Mouse (Mus musculus) cerebellum, postnatal 14 days (tissue): ENCODE results near the gene Pnliprp1.

ENCODE experiments used
- DNase-seq, 2 experiments: peaks; one replicate each; pipeline ENCODE4 v3.0.0; 2021; ENCODE audit warnings: mixed read lengths in 2 of 2

The Pnliprp1 gene

GRCm38 (mm10) chr19:58728445-58729031 is at the start of gene Pnliprp1:
Pnliprp1 (plus strand) TSS chr19:58728887.
- DNase-seq: peak in 1 of 2 experiments; percentile 5

GRCm38 (mm10) chr19:58688933-58689332 is 39.8 kb upstream of the Pnliprp1 start:
- DNase-seq: no peak

GRCm38 (mm10) chr19:58695314-58695713 is 33.4 kb upstream of the Pnliprp1 start:
- DNase-seq: no peak

DNA sequence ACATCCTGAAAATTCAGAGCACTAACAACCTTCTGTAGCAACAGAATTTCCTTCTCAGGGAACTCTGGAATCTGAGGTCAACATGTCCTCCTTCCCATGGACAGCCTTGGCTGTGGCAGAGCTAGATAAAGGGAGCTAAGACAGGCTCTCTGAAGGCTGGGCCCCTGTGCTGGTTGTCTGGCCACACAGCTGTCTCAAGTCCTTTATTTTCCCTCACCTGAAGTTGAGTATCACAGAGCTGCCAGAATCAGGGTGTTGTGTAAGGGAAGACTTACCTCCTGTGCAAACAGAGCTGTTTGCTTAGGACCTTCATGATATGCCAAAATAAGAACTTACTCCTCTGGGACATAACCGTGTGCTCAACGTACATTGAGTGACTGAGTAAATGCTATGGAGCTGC is 32.5 kb upstream of the Pnliprp1 start:
- DNase-seq: no peak

DNA sequence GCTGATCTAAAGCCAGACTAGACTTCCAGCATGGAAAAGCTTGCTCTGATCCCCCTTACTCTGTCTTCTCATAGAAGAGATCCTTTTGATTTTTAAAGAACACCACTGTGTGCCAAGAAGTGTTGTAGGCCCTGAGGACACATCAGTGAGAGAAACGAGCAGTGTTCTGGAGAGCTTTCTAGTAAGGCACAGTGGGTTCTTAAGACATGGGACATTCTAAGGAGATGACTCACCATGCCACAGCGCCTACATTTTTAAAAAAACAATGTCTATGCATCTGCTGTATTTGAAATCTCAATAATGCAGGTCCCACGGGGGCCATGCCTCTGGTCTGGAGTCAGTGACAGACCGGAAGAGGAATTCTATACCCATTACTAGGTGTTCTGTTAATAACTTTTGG is 24.1 kb upstream of the Pnliprp1 start:
- DNase-seq: no peak

DNA sequence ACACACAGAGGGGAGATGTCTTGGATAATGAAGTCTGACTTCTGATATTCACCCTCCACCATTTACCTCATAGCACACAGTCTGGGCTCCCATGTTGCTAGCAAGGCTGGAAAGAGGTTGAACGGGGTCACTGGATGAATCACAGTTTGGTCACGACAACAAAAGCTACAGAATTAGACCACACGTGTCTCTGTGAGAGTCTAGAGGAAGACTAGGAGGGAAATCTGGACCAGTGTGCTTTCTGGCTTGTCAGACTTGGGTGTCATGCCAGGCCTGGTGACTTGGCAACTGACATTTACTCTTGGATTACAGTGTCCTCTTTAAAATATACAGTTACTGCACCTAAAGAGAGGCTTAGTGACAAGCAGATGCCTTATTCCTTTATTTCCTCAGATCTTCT is 20.1 kb upstream of the Pnliprp1 start:
- DNase-seq: no peak

DNA sequence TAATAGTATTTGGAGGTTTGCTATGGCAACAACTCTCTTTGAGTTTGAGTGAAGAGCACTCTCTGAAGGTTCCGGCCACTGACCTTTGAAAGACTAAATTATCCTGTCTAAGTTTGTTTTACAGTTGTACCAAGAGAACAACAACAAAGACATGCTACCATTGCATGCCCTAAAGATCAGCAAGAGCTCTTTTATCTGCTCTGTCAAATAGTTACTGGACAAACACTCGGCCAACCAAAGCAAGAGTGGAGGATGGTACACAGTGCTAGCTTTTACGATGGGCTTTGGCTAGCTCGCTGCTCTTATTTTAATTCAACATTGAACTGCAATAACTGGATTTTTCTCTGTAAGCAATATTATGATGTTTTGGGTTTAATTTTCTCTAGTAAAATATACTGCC is 10.8 kb upstream of the Pnliprp1 start:
- no peak for DNase-seq

DNA sequence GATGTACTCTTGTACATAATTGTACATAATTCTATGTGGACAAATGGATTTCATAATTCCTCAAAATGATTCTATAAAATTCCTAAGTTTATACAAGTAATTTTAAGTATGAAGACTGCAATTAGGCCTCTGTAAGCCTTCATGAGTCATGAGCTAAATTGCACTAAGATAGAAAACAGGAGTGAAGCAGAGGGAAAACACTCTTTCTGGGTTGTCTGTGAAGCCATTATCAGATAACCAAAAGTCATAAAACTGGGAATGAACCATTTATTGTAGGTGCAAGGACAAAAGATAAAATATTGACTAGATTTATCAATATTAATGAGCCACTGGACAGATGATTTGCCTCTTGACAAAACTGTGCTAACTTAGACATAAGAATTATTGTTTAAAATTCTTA is 8.2 kb upstream of the Pnliprp1 start:
- DNase-seq: no peak

- DNase-seq: no peak
These were observed 2.1 kb upstream of the Pnliprp1 start for GRCm38 (mm10) chr19:58726551-58726950.

- DNase-seq: no peak
These were observed 931 bp upstream of the Pnliprp1 start for GRCm38 (mm10) chr19:58727756-58728155.

DNA sequence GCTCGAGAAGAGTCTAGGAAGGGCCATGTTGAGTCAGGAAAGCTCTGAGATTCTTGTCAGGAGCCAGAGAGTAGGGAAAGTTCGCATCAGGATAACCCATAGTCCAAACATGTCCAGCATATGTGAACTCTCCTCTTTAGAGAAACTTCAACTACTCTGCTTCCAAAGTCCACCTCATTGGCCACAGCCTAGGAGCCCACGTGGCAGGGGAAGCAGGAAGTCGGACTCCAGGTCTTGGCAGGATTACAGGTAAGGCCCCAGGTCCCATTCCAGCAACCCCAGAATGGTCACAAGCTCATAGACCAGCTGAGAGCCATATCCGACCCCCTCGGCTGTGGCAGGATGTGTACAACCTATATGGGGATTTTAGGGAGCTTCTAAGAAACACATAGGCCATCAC is 4.5 kb downstream of the Pnliprp1 start:
- no peak for DNase-seq

DNA sequence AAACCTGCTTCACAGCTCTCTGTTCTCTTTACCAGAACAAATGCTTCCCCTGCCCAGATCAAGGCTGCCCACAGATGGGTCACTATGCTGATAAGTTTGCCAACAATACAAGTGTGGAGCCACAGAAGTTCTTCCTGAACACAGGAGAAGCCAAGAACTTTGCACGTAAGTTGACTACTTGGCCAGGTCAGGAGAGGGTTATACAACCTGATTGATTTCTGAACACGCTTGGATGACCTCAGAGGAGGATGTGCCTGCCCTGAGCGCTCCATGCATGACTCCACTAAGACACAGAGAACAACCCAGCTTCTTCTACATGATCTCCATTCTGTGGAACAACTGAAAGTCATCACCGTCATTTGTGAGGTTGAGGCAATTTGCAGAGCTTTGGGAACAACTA is 9.4 kb downstream of the Pnliprp1 start:
- DNase-seq: no peak

GRCm38 (mm10) chr19:58741036-58741435 is 12.3 kb downstream of the Pnliprp1 start:
- DNase-seq: no peak

- no peak for DNase-seq
These were observed 14.0 kb downstream of the Pnliprp1 start for GRCm38 (mm10) chr19:58742711-58743110.

- no peak for DNase-seq
These were observed 15.0 kb downstream of the Pnliprp1 start for GRCm38 (mm10) chr19:58743736-58744135.

DNA sequence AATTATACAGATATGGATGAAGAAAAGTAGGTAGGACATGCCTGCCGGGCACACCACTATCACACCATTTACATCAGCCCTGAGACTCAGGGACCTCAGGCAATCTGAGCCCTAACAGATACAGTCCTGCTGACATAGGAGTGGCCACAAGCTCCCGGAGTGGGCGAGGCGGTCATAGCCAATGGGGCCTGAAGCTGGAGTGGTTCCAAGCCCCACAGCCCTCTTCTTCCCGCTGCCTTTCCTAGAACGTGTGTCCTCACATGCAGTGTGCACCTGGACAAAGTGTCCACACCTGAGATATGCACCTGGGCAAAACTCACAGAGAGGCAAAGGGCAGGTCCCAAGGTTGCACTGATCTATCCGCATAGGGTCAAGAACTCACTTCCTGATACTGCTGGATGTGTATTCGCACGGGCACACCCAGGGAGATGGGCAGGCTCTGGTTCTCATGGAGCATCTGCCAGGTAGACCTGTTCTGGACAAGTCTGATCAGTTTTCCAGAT is 18.9 kb downstream of the Pnliprp1 start:
- DNase-seq: no peak

DNA sequence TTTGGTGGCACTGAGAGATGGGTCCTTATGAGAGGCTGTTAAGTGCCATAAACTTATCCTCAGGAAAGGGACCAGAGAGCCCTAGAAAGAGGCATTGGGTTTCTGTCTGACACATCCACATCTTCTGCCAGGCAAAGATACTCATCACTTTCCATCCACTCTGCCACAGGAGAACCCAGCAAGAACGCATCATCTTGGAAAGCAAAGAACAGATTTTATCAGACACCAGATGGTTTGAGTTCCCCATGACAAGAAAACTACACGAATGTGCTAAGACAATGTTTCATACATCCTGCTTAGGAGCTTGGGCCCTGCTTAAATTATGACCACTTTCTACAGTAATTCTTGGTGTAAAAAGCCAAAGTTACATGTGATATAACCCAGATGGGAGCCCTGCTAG is 22.1 kb downstream of the Pnliprp1 start:
- DNase-seq: no peak

DNA sequence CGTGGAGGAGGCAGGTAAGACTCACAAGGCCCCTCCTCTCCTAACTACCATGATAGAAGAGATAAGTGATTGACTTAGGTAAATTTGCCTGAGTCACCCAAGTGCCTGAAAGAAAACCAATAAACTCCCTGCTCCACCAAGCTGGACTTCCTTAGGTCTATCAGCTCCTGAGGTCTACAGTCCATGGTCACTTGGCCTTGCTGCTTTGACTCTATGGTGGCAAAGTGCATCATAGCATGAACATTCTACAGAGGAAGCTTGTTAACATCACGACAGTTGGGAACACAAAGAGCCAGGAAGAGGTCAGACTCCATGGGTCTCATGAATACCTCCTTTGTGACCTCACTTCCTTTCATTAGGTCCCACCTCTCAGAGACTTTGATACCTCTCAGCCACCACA is 22.8 kb downstream of the Pnliprp1 start:
- DNase-seq: no peak

- DNase-seq: peak in 1 of 2 experiments; percentile 14
These were observed 30.2 kb downstream of the Pnliprp1 start for GRCm38 (mm10) chr19:58758871-58759270.

DNA sequence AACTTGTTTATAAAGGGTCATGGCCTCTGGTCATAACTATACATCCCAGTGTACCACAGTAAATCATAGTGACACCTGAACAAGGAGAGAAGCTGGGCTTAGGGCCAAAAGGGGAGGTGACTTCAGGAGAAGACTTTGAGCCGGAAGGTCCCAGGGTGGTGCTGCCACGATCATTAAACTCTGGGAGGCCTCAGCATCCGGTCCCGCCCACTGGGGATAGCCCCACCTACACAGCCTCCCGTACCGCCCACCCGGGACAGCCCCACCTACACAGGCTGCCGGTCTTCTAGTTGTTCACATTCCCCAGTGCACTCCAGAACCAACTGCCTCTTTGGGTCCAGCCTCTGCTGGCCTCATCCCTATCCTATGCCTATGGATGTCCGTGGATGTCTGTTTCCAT is 30.7 kb downstream of the Pnliprp1 start, which contains the start of gene Pnliprp2:
TSS of gene Pnliprp2 (plus strand) at position 297 of the 400 bp plus-strand sequence.
- no peak for DNase-seq

DNA sequence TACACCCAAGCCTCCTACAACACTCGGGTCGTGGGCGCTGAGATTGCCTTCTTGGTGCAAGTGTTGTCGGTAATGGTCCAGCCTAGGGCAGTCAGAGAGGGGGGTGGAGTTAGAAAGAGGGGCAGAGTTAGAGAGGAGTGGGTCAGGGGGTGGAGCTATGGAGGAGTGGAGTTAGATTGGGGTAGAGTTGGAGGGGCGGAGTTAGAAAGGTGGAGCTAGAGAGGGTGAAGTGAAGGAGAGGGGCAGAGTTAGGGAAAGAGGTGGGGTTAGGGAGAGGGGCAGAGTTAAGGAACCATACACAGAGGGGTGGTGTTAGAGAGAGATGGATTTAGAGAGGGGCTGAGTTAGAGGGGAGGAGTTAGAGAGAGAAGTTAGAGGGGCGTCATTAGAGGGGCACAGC is 33.6 kb downstream of the Pnliprp1 start:
- no peak for DNase-seq

GRCm38 (mm10) chr19:58762848-58763541 is 34.3 kb downstream of the Pnliprp1 start:
- peak; percentile 66 to 76 for DNase-seq

DNA sequence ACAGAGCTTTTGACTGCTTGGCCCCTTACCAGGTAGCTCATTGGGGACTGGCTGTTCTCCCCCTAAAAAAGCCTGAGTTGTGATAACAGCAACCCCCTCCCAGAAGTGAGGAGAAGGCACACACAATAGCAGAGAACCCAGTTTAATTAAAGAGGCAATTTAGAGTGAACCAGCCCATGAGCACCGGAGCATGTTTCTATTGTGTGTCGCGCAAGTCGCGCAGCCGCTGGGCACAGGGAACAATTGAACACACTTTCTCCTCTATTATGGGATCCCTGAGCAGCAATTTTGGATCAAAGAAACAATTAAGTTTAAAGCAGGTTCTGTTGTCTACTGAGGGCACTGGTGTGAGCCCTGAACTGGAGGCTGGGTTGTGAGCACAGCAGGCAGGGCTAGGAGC is 38.6 kb downstream of the Pnliprp1 start:
- DNase-seq: no peak

GRCm38 (mm10) chr19:58776461-58776860 is 47.8 kb downstream of the Pnliprp1 start:
- no peak for DNase-seq

- peak; percentile 27 to 51 for DNase-seq
These were observed 52.9 kb downstream of the Pnliprp1 start for GRCm38 (mm10) chr19:58781566-58781965.
